Mouse (Mus musculus) adrenal gland (tissue): ENCODE measurements around the gene Cep164.
"Not testable (repeated sequence)": the region's sequence is repeated elsewhere in the genome, so short reads cannot be mapped to it uniquely, and the experiment has no call there.

Source experiments
- intact Hi-C: fragments of 180-260 bp; cut with DNase I; formaldehyde crosslinking; loops from one replicate; pipeline ENCODE4 v1.15.1; 2025
- long read RNA-seq, 2 experiments: library from polyadenylated mRNA; unstranded; transcript quantifications; one replicate each; pipeline ENCODE4 v2.0.0; 2020; ENCODE audit warnings: borderline replicate concordance in 1 of 2; ENCODE audit not compliant: insufficient replicate concordance in 1 of 2

The Cep164 gene
- long read RNA-seq, experiment 1, partial matches to known transcripts, result 10 of 14 reads
- long read RNA-seq, experiment 1, other reads (novel, unspliced or antisense), result 3 of 14 reads
- long read RNA-seq, experiment 2, partial matches to known transcripts, result 4 of 10 reads
- long read RNA-seq, experiment 2, other reads (novel, unspliced or antisense), result 5 of 10 reads

DNA sequence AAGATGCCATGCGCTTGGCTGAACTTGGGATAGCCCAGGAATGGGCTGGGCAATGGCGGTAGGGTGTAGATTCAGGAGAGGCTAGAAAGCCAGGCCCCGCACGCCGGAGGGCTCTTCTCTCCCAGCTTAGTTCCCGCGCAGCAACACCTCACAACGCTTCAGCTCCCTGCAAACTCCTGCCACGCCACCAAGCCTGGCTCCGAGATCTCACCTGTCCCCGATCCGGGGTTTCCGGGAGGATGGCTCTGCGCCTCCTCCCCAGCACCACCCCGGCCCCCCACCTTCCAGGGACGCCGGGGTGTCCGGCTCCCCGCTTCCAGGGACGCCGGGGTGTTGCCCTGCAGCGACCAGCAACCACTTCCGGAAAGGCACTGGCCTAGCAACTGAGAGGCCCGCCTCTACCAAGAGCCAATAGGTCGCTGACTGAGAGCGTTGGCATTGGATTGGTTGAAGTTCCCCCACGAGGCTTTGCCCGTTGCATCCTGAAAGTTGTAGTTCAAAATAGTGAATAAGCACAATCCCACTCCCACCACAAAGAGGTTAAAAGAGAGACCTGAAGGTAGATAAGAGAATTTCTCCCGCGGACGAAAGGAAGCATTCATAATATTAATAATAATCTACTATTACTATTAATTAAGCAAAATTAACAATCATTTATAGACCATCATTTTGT lies at the start of gene Cep164:
Cep164 (minus strand) TSS at position 401 of the 673 bp plus-strand sequence.
- intact Hi-C loops, result loop anchor here (5.0 kb wide), 1 partner anchor 49 kb away; no protein-coding TSS in a partner anchor

DNA sequence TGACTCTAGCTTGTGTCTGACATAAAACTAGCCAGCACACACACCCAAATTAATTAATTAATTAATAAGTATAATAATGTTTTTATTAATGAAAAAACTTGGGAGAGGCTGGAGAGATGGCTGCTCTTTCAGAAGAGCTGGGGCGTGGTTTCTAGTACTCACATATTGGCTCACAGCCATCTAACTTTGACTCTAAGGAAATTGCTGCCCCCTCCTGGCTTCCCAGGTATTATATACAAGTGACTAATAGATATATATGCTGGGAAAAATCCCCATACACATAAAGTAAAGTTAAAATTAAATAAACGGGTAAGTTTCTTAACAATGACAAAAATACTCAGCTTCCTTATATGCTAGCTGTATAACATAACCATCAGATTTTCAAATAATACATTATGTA lies 49.4 kb upstream of the Cep164 start:
- intact Hi-C loops, result loop anchor here (5.0 kb wide), 1 partner anchor 51 kb away; the partner anchor contains the start of gene Cep164

- intact Hi-C loops, result no loop called here
Observed at GRCm38 (mm10) chr9:45870265-45870664, 41.8 kb upstream of the Cep164 start.

- intact Hi-C loops, result no loop called here
Observed at GRCm38 (mm10) chr9:45869181-45869580, 40.7 kb upstream of the Cep164 start.

- intact Hi-C loops, result no loop called here
Observed at GRCm38 (mm10) chr9:45861813-45862212, 33.3 kb upstream of the Cep164 start.

GRCm38 (mm10) chr9:45859364-45859763 lies 30.9 kb upstream of the Cep164 start:
- intact Hi-C loops, result no loop called here

- intact Hi-C loops, result no loop called here
Observed at GRCm38 (mm10) chr9:45854136-45854535, 25.6 kb upstream of the Cep164 start.

DNA sequence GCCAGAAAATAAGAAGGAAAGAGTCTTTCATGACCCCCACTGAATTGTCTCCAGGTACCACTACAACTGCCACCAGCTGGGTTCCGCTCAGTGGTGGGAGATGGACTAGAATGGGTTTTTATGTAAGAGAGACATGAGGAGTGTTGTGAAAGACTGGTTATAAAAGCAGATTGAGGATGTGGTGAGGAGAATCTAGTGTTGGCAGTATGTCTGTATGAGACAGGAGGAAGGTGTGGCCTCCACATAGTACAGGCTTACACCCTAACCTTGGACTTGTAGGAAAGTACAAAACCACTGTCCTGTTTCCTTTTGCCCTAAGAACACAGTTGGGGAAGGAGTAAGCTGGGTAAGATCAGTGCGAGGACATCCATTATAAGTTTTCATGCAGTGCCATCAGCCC lies 25.2 kb upstream of the Cep164 start:
- intact Hi-C loops, result no loop called here

- intact Hi-C loops, result no loop called here
Observed at GRCm38 (mm10) chr9:45851776-45852175, 23.3 kb upstream of the Cep164 start.

- intact Hi-C loops, result no loop called here
Observed at GRCm38 (mm10) chr9:45851330-45851729, 22.8 kb upstream of the Cep164 start.

GRCm38 (mm10) chr9:45850528-45851155 lies 22.2 kb upstream of the Cep164 start:
- intact Hi-C loops, result no loop called here

GRCm38 (mm10) chr9:45849528-45850408 lies 21.3 kb upstream of the Cep164 start:
- intact Hi-C loops, result no loop called here

DNA sequence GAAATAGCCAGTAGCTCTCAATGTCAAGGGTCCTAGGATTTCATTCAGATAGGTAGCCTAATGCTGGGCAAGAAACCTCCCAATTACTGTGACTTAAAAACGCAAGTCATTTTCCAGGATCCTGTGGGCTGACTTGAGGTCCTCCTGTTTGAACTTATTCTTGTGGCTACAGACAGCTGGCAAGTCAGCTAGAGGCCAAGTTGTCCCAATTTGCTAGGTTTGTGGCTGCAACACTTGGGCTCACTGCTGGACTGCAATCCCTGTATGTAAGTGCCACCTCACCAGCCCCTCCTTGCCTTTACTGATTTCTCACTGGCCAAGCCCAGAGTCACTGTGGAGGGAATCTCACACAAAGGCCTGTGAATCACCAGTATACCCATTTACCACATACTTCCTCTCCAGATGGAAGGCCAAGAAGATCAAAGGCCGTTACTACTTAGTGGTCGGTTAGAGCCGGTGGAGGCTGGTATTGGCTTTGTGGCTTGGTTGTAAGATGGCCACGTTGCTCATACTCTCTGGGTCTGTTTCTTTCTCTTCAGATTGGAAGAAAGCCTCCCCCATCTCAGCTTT lies 18.5 kb upstream of the Cep164 start:
- intact Hi-C loops, result no loop called here

DNA sequence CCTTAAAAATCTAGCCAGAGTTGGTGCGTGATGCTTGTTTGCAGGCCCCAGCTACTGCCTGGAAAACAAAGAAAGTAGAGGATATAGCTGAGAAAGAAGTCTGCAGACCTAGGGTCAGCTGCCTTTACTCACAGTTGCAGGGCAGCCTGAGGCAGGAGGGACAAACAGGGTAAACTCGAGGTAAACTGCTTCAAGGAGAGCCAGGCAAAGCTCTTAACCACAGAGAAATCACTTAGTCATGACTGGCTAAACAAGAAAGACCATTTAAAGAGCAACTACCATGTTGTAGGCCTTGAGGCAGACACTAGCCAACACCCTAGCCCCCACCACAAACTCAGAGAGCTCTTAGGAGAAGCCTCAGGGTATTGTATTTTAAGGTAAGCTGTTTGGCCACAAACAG lies 17.7 kb upstream of the Cep164 start:
- intact Hi-C loops, result not testable (repeated sequence)

DNA sequence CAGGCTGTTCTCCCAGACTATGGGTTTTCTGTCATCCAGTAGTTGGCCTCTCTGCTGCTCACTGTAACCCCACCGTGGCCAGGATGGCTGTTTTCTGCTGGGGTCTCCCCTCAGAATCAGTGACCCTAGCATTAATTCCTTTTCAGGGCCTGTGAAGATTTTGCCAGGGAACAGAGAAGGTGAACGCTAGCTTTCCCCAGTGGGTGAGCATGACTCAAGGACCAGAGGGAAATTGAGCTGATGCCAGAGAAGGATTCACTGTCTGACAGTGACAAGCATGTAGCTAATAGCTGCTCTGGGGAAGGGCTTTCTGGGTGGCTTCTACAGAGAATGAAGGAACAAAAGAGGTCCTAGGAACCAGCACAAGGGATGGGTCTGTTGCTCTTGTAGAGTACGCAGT lies 17.1 kb upstream of the Cep164 start:
- intact Hi-C loops, result no loop called here

DNA sequence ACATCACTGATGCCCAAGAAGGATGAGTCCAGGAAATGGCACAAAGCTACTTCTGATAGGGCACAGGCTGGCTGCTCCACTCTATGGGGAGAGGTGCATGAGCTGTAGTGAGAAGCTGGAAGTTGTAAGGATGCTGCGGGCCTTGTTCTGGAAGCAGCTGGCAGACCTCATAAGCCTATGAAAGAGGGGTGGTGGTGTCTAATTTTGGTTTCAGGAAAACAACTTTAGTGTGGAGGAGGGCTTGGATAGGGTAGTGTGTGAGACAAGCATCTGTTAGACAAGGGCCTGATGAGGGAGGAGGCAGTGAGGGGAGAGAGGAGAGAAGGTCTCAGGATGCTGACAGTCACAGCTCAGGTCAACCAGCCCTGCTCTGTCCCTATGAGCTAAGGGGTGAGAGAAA lies 15.3 kb upstream of the Cep164 start:
- intact Hi-C loops, result no loop called here

- intact Hi-C loops, result no loop called here
Observed at GRCm38 (mm10) chr9:45843007-45843406, 14.5 kb upstream of the Cep164 start.

DNA sequence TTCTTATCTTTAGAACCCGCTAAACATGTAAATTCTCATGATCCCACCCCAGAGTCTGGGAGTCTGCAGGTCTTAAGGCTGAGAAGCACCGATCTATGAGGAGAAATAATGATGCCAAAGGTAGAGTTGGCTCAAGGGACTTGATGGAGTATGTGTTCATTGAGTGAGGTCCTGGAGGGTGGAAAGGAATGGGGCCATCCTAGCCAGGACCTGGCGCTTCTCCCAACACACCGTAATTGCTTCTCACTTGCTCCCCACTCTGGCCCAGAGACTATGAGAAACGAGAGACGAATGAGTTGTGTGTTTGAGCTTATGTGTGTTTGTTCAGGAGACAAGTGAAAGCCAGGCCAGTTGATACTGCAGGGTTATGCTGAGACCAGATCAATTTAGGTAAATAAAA lies 13.0 kb upstream of the Cep164 start:
- intact Hi-C loops, result no loop called here

DNA sequence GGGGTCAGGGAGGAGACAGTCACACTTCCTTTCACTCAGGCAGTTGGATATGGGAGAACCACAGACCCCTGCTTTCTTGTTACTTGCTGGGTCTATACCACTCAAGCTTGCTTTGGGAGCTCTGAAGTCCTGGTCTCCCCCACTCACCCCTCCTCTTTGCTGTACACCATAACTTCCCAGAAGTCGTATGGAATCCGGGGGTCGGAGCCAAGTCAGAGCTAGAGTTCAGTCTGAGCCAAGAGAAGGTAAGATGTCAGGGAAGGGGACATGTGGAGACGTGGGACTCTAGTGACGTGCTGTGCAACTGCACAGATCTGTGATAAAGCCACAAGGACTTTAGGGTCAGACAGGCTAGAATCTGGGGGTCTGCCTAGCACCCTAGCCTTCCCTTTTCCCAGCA lies 11.8 kb upstream of the Cep164 start:
- intact Hi-C loops, result no loop called here

- intact Hi-C loops, result no loop called here
Observed at GRCm38 (mm10) chr9:45839982-45840300, 11.4 kb upstream of the Cep164 start.
